Mouse (Mus musculus) spleen, adult 10 weeks (tissue): ENCODE results near the gene Hilpda. TPM values are rescaled to one million over a fixed set of nuclear protein-coding genes. Genes with fewer than 3 reads are reported as not detected.

Experiments
- polyA plus RNA-seq: library from polyadenylated mRNA; stranded (reverse); fragments of 350-450 nt; fragmentation: Illumina TruSeq; extraction: RNeasy Lipid Tissue Mini Kit (QIAGEN cat#74804); gene quantifications from one replicate; pipeline ENCODE4 v1.2.3, GENCODE M21; 2015; ENCODE audit warnings: low replicate concordance; ENCODE audit not compliant: insufficient read depth

Gene Hilpda
- 9.8 TPM for polyA plus RNA-seq

GRCm38 (mm10) chr6:29272312-29273072, at the start of gene Hilpda:
Hilpda (plus strand) TSS chr6:29272488.

GRCm38 (mm10) chr6:29279293-29279692, 7.0 kb downstream of the Hilpda start, which contains the start of gene Fam71f2:
Fam71f2 (plus strand) TSS chr6:29279593.

GRCm38 (mm10) chr6:29318879-29319278, 46.6 kb downstream of the Hilpda start, which contains the start of gene Fam71f1:
Fam71f1 (plus strand) TSS chr6:29319140.

Other genes starting within 250 kb of the Hilpda start
- 0.62 TPM for gene Lep, start 212.3 kb upstream of the Hilpda start, polyA plus RNA-seq
- 70.3 TPM for gene Rbm28, start 107.5 kb upstream of the Hilpda start, polyA plus RNA-seq
- 0.11 TPM for gene Prrt4, start 92.9 kb upstream of the Hilpda start, polyA plus RNA-seq
- 21.3 TPM for gene Impdh1, start 56.1 kb upstream of the Hilpda start, polyA plus RNA-seq
- 0.59 TPM for gene Fam71f2, start 7.1 kb downstream of the Hilpda start, polyA plus RNA-seq
- not detected for gene Fam71f1, start 46.7 kb downstream of the Hilpda start, polyA plus RNA-seq
- gene Calu, start 75.6 kb downstream of the Hilpda start, polyA plus RNA-seq, result 140 TPM
- not detected for gene Opn1sw, start 116.0 kb downstream of the Hilpda start, polyA plus RNA-seq
- gene Ccdc136, start 123.8 kb downstream of the Hilpda start, polyA plus RNA-seq, result 0.18 TPM
- 0.11 TPM for gene Flnc, start 160.8 kb downstream of the Hilpda start, polyA plus RNA-seq
- 107 TPM for gene Atp6v1f, start 195.2 kb downstream of the Hilpda start, polyA plus RNA-seq
- gene Atp6v1fnb, start 198.9 kb downstream of the Hilpda start, polyA plus RNA-seq, result not detected
- gene Kcp, start 235.5 kb downstream of the Hilpda start, polyA plus RNA-seq, result 1.2 TPM